In the genomic region with DNA sequence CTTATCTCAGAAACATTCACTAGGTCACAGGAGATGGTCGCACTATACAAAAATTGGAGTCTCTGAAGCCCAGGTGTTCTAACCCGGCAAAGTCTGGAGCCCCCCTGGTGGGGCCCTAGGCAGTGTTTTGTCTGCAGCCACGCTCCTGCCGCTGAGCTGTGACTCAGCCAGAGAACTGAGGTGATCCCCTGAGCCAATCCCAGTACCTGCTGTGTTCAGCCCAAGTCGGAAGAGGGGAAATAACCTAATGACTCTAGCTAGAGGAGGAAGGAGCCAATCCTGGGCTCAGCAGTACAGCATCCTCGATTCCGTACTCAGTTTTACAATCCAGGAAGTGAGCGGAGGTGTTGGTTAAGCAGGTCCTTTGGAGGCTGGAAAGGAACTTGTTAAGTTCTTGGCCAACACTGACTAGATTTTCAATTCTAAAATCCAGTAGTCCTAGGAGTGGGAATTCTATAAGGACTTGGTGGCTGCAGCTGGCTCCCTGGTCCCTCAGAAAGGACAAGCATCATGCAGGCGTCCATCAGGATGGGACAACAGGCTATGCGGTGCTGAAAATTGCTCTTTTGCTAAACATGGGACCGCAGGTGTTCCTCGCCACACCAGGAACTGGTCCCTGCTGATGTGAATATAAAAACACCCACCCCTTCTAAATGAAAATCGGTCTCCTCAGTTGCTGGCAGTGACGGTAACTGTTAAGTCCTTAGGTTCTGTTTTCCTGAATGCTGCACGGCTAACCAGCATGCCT, we compare ENCODE assay signal across 8 mouse cellular contexts. TPM values are rescaled to one million over a fixed set of nuclear protein-coding genes. Genes with fewer than 3 reads are reported as not detected.
DNase-seq lines count a peak whose midpoint lies in the region; ATAC-seq and TF ChIP-seq lines count a peak whose summit lies in the region.

No protein-coding gene starts in this region.

- no peak for TF ChIP-seq CTCF in G1E (IDR thresholded peaks at IDR 0.05; ENCODE audit: low read depth, low read length)
- no peak for TF ChIP-seq CTCF in thymus, adult 2 months (IDR thresholded peaks at IDR 0.05; ENCODE audit: borderline replicate concordance, control insufficient read depth, extremely low read depth, insufficient read depth, low read length, poor library complexity)

- H3K4me1 ChIP-seq in G1E (ENCODE audit: insufficient read depth, low read depth, low read length) = peaks cover 53% of the 10 kb centered on the region
- H3K4me1 ChIP-seq in lung, embryonic 16.5 days (replicated peaks; ENCODE audit: control insufficient read depth, insufficient read depth, low read length) = peaks cover 20% of the 10 kb centered on the region
- H3K4me1 ChIP-seq in thymus, adult 2 months (replicated peaks; ENCODE audit: control insufficient read depth, insufficient read depth, low read length) = peaks cover 22% of the 10 kb centered on the region

- H3K27me3 ChIP-seq in G1E (ENCODE audit: insufficient read depth, low read length) = peaks cover 2% of the 10 kb centered on the region; the same call in 1 of the 2 replicates
- H3K27me3 ChIP-seq in lung, embryonic 16.5 days (ENCODE audit: control insufficient read depth, insufficient read depth, low read depth, low read length) = no peaks in the 10 kb centered on the region
- H3K27me3 ChIP-seq in thymus, adult 2 months (ENCODE audit: control insufficient read depth, insufficient read depth, low read length) = no peaks in the 10 kb centered on the region

- peaks cover 5% of the 10 kb centered on the region for H3K36me3 ChIP-seq in G1E (replicated peaks)
- H3K36me3 ChIP-seq in lung, embryonic 16.5 days (ENCODE audit: control insufficient read depth, insufficient read depth, low read length) = no peaks in the 10 kb centered on the region
- no peaks in the 10 kb centered on the region for H3K36me3 ChIP-seq in thymus, adult 2 months (ENCODE audit: control insufficient read depth, insufficient read depth, low read length)

- ATAC-seq in G1E (ENCODE audit: extremely low read depth, insufficient number of reproducible peaks, low FRiP score, poor library complexity, severe bottlenecking) = peak; percentile 52
- ATAC-seq in hematopoietic stem cell, adult 5-6 weeks (replicated peaks in 1 of 2; ENCODE audit: insufficient read depth in 1 of 2, low FRiP score in 2 of 2, low TSS enrichment in 1 of 2, low read depth in 1 of 2, poor library complexity in 2 of 2, severe bottlenecking in 2 of 2) = peak; percentile 93 to 94
- peak; percentile 82 for ATAC-seq in lung, embryonic 16.5 days (ENCODE audit: low read depth)

- peak overlapping the region; percentile 73 for H3K4me2 ChIP-seq in lung, embryonic 16.5 days (ENCODE audit: low read depth, low read length)

- peak overlapping the region; percentile 58 for H3K9ac ChIP-seq in lung, embryonic 16.5 days (ENCODE audit: low read length)

- WGBS in lung, embryonic 16.5 days = 7% methylated on average over 15 of the region's 15 CpGs
- 3% methylated on average over 15 of the region's 15 CpGs for WGBS in thymus, adult 2 months

- no peaks in the 10 kb centered on the region for H3K9me3 ChIP-seq in G1E (replicated peaks)
- H3K9me3 ChIP-seq in lung, embryonic 16.5 days (ENCODE audit: control insufficient read depth, low read length) = no peaks in the 10 kb centered on the region

- peak overlapping the region; percentile 58; the same call in 1 of the 2 replicates for H3K4me3 ChIP-seq in G1E (ENCODE audit: low read depth, low read length)
- H3K4me3 ChIP-seq in lung, embryonic 16.5 days (ENCODE audit: low read length) = peak overlapping the region; percentile 50
- H3K4me3 ChIP-seq in thymus, adult 2 months (ENCODE audit: control insufficient read depth, insufficient read depth, low read length) = peak overlapping the region; percentile 39

- TF ChIP-seq POLR2A in thymus, adult 2 months (IDR thresholded peaks at IDR 0.05; ENCODE audit: control insufficient read depth, extremely low read depth, insufficient read depth, low read length, poor library complexity) = no peak

- peak overlapping the region; percentile 51 for H3K27ac ChIP-seq in lung, embryonic 16.5 days (ENCODE audit: low read length)
- peak overlapping the region; percentile 42 for H3K27ac ChIP-seq in thymus, adult 2 months (ENCODE audit: control insufficient read depth, insufficient read depth, low read length)

- peak; percentile 76 for DNase-seq in G1E (ENCODE audit: low spot score)
- peak; percentile 76 for DNase-seq in cerebellum, adult 11 months
- DNase-seq in forelimb bud, embryonic 11.5 days (ENCODE audit: low read depth, low spot score) = peak; percentile 92
- DNase-seq in layer of hippocampus, adult 9-11 months = peak; percentile 77
- peak; percentile 74 for DNase-seq in ovary, adult 18-20 months (ENCODE audit: low spot score)
- peak; percentile 88 for DNase-seq in thymus, adult 2 months

RNA-seq across cellular contexts. Expression of gene Lpin1, which starts 19.1 kb away (rescaled TPM):
- 23.1 and 25.9 TPM in 2 replicates for total RNA-seq in G1E (2014; fragmentation: Nextera tagmentation)
- total RNA-seq in G1E (2017) = 19.2 and 19.6 TPM in 2 replicates
- 9.8 and 14.1 TPM in 2 replicates for polyA plus RNA-seq in G1E (2012)
- 14.9 and 19.6 TPM in 2 replicates for total RNA-seq in hematopoietic stem cell, adult 5-6 weeks (2017)
- 8.1 and 9.3 TPM in 2 replicates for polyA plus RNA-seq in lung, embryonic 16.5 days (2015; fragmentation: Nextera tagmentation; extraction: Ambion mirVana)
- 24.2 and 24.3 TPM in 2 replicates for polyA plus RNA-seq in thymus, adult 2 months (2012; rRNA removed)

Comparison
In these comparisons a context has a peak if more than half of its experiments do, and no peak if none do; other contexts are left out.
1. Peak in every context shown above with its lines: DNase-seq, ATAC-seq, H3K4me3 ChIP-seq and H3K27ac ChIP-seq.